Mouse (Mus musculus): Measurements from ENCODE around the gene Bricd5.

GRCm38 (mm10) chr17:24490399-24490798, 16.7 kb downstream of the Bricd5 start:
- TF ChIP-seq CTCF (IDR thresholded peaks at IDR 0.05; ENCODE audit: extremely low read depth, insufficient read length, insufficient replicate concordance, low read depth, low read length) (no peak), POLR2A (IDR thresholded peaks at IDR 0.05; ENCODE audit: low read depth, low read length) (no peak)

Measured in small intestine, adult 2 months (tissue).